Mouse (Mus musculus) embryonic facial prominence, embryonic 11.5 days (tissue): ENCODE results near the gene Phyh. TPM values are rescaled to one million over a fixed set of nuclear protein-coding genes. Genes with fewer than 3 reads are reported as not detected.

Experiments used
- ATAC-seq: fragments of 200-750 bp; cut with Nextera tagmentation; replicated peaks from 2 replicates; pipeline ENCODE4 v1.8.0; 2017; ENCODE audit warnings: low read depth; ENCODE audit not compliant: insufficient number of reproducible peaks, low FRiP score, low TSS enrichment
- DNase-seq: peaks from one replicate; pipeline ENCODE4 v3.0.0-alpha.2; 2015; ENCODE audit warnings: low spot score
- H3K27ac ChIP-seq: fragments of 300-500 bp; sonication (generic); replicated peaks from 2 replicates; pipeline ENCODE4 v1.5.1; 2014; ENCODE audit warnings: mild to moderate bottlenecking, low read depth, low read length, control low read depth
- H3K27me3 ChIP-seq: fragments of 300-500 bp; sonication (generic); 2 replicates; pipeline ENCODE4 v1.6.1; 2014; ENCODE audit warnings: mild to moderate bottlenecking, low read length, moderate library complexity, mixed read lengths; ENCODE audit not compliant: control insufficient read depth, insufficient read depth
- H3K36me3 ChIP-seq: fragments of 300-500 bp; sonication (generic); replicated peaks from 2 replicates; pipeline ENCODE4 v1.6.1; 2014; ENCODE audit warnings: low read depth, mild to moderate bottlenecking, low read length, moderate library complexity, mixed read lengths; ENCODE audit not compliant: control insufficient read depth, insufficient read depth
- H3K4me1 ChIP-seq: fragments of 300-500 bp; sonication (generic); 2 replicates; pipeline ENCODE4 v1.6.1; 2014; ENCODE audit warnings: low read length, mixed read lengths; ENCODE audit not compliant: control insufficient read depth, insufficient read depth
- H3K4me2 ChIP-seq: fragments of 300-500 bp; sonication (generic); 2 replicates; pipeline ENCODE4 v1.6.1; 2014; ENCODE audit warnings: low read depth, mild to moderate bottlenecking, control low read depth, low read length, moderate library complexity
- H3K4me3 ChIP-seq: fragments of 300-500 bp; sonication (generic); 2 replicates; pipeline ENCODE4 v1.5.1; 2014; ENCODE audit warnings: low read depth, low read length, control low read depth
- H3K9ac ChIP-seq: fragments of 300-500 bp; sonication (generic); replicated peaks from 2 replicates; pipeline ENCODE4 v1.6.1; 2014; ENCODE audit warnings: mild to moderate bottlenecking, control low read depth, low read length
- H3K9me3 ChIP-seq: fragments of 300-500 bp; sonication (generic); replicated peaks from 2 replicates; pipeline ENCODE4 v1.6.1; 2016; ENCODE audit warnings: mild to moderate bottlenecking, low read length, inconsistent platforms, mixed read lengths; ENCODE audit not compliant: control insufficient read depth
- WGBS: fragments of 180-500 bp; shearing (Covaris S2); extraction: QIAGEN DNeasy Blood & Tissue Kit; methylation state at CpG from one replicate; pipeline ENCODE4 v1.1.7; 2014; 5-methylcytosine and 5-hydroxymethylcytosine counted together
- polyA plus RNA-seq: library from polyadenylated mRNA; unstranded; fragments of >200 nt; fragmentation: Nextera tagmentation; extraction: Ambion mirVana; gene quantifications from 2 replicates; pipeline ENCODE4 v1.2.1, GENCODE M21; 2014

Gene Phyh
- polyA plus RNA-seq, 1 experiment from 2014 or later, result 57.5 TPM

GRCm38 (mm10) chr2:4986798-4987197, 68.0 kb downstream of the Phyh start:
- Histone ChIP-seq H3K27ac (no peak overlapping the region), H3K9me3 (no peaks in the 10 kb centered on the region), H3K27me3 (no peaks in the 10 kb centered on the region), H3K4me2 (no peak overlapping the region), H3K4me1 (no peaks in the 10 kb centered on the region), H3K9ac (no peak overlapping the region), H3K4me3 (no peak overlapping the region), H3K36me3 (peaks cover 8% of the 10 kb centered on the region; the same call in 1 of the 2 replicates)
- 82% methylated on average over 4 of the region's 4 CpGs for WGBS
- ATAC-seq (no peak), DNase-seq (no peak)

- no peaks in the 10 kb centered on the region for H3K27me3 ChIP-seq
- H3K9ac ChIP-seq, result no peak overlapping the region
- no peak for ATAC-seq
Measured at GRCm38 (mm10) chr2:4987388-4988180, 68.8 kb downstream of the Phyh start.

More at GRCm38 (mm10) chr2:4987388-4988180, 68.8 kb downstream of the Phyh start:
- Histone ChIP-seq H3K4me2 (no peak overlapping the region), H3K4me3 (no peak overlapping the region), H3K9me3 (no peaks in the 10 kb centered on the region), H3K36me3 (peaks cover 8% of the 10 kb centered on the region), H3K4me1 (no peaks in the 10 kb centered on the region), H3K27ac (no peak overlapping the region)
- no peak for DNase-seq
- 81% methylated on average over 8 of the region's 8 CpGs for WGBS

Other genes starting within 250 kb of the Phyh start
- gene Bend7, start 201.2 kb upstream of the Phyh start, polyA plus RNA-seq, result 3.1 TPM in 2 replicates
- gene Sephs1, start 37.5 kb upstream of the Phyh start, polyA plus RNA-seq, result 148 and 156 TPM in 2 replicates
- gene Ucma, start 57.1 kb downstream of the Phyh start, polyA plus RNA-seq, result 0.29 TPM in 1 of 2 replicates, not detected in the other
- 58.4 and 66.0 TPM in 2 replicates for gene Mcm10, start 93.8 kb downstream of the Phyh start, polyA plus RNA-seq
- gene Optn, start 145.0 kb downstream of the Phyh start, polyA plus RNA-seq, result 4.8 and 6.2 TPM in 2 replicates
- gene Ccdc3, start 218.8 kb downstream of the Phyh start, polyA plus RNA-seq, result 2.4 and 3.0 TPM in 2 replicates